Mouse (Mus musculus) cerebellum, adult 2 months (tissue): ENCODE measurements around the gene Socs3.

ENCODE experiments used
- CTCF ChIP-seq: fragments of 200-500 bp; IDR thresholded peaks from 2 replicates; pipeline ENCODE4 v1.5.1; 2011; ENCODE audit warnings: low read depth, mild to moderate bottlenecking, control low read depth, low read length, moderate library complexity, borderline replicate concordance; ENCODE audit not compliant: insufficient read depth
- POLR2A ChIP-seq: fragments of 200-500 bp; IDR thresholded peaks from 2 replicates; pipeline ENCODE4 v1.6.1; 2011; ENCODE audit warnings: low read length, control low read depth, borderline replicate concordance; ENCODE audit not compliant: insufficient read depth

DNA sequence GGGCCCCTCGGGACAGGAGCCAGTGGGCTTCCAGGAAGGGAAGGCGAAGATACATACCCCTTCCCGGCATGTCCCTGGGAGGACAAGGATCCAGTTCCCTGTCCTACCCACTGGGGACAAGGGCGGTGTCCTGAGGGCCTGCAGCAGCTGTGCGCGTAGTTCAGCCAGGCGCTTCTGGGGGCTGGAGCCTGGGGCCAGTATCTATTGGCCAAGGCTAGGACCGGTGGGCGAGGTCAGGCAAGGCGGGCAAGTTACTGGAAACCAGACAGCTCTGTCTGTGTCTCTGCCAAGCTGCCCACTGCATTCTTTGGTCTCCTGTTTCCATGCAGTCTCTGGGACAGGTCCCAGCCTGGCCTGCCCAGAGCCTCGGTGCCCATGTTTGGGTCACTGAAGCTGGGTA, 46.6 kb downstream of the Socs3 start:
- TF ChIP-seq POLR2A (no peak), CTCF (no peak)
